Mouse (Mus musculus) heart, embryonic 12.5 days (tissue): Measurements from ENCODE around the gene Rab3d. TPM values are rescaled to one million over a fixed set of nuclear protein-coding genes. Genes with fewer than 3 reads are reported as not detected.

ENCODE experiments used
- ATAC-seq: fragments of 200-750 bp; cut with Nextera tagmentation; 2 replicates; pipeline ENCODE4 v1.8.0; 2017; ENCODE audit warnings: moderate TSS enrichment, moderate library complexity; ENCODE audit not compliant: insufficient number of reproducible peaks, low FRiP score
- H3K27ac ChIP-seq: fragments of 300-500 bp; sonication (generic); 2 replicates; pipeline ENCODE4 v1.5.1; 2016; ENCODE audit warnings: mild to moderate bottlenecking, moderate library complexity; ENCODE audit not compliant: poor library complexity, severe bottlenecking
- H3K27me3 ChIP-seq: fragments of 300-500 bp; sonication (generic); replicated peaks from 2 replicates; pipeline ENCODE4 v1.6.1; 2016; ENCODE audit warnings: mild to moderate bottlenecking, moderate library complexity
- H3K36me3 ChIP-seq: fragments of 300-500 bp; sonication (generic); 2 replicates; pipeline ENCODE4 v1.6.1; 2016; ENCODE audit warnings: mild to moderate bottlenecking, moderate library complexity
- H3K4me1 ChIP-seq: fragments of 300-500 bp; sonication (generic); replicated peaks from 2 replicates; pipeline ENCODE4 v1.6.1; 2016; ENCODE audit warnings: mild to moderate bottlenecking
- H3K4me2 ChIP-seq: fragments of 300-500 bp; sonication (generic); 2 replicates; pipeline ENCODE4 v1.6.1; 2016; ENCODE audit warnings: mild to moderate bottlenecking, moderate library complexity
- H3K4me3 ChIP-seq: fragments of 300-500 bp; sonication (generic); 2 replicates; pipeline ENCODE4 v1.5.1; 2016; ENCODE audit warnings: mild to moderate bottlenecking
- H3K9ac ChIP-seq: fragments of 300-500 bp; sonication (generic); 2 replicates; pipeline ENCODE4 v1.6.1; 2016; ENCODE audit warnings: mild to moderate bottlenecking, moderate library complexity
- H3K9me3 ChIP-seq: fragments of 300-500 bp; sonication (generic); replicated peaks from 2 replicates; pipeline ENCODE4 v1.6.1; 2016; ENCODE audit warnings: mild to moderate bottlenecking, moderate library complexity
- WGBS: fragments of 180-500 bp; shearing (Covaris S2); methylation state at CpG from one replicate; pipeline ENCODE4 v1.1.7; 2016; 5-methylcytosine and 5-hydroxymethylcytosine counted together
- polyA plus RNA-seq: library from polyadenylated mRNA; unstranded; fragments of >200 nt; fragmentation: Nextera tagmentation; extraction: Ambion mirVana; gene quantifications from 2 replicates; pipeline ENCODE4 v1.2.1, GENCODE M21; 2016

Gene Rab3d
- polyA plus RNA-seq: 10.5 and 12.2 TPM in 2 replicates

DNA sequence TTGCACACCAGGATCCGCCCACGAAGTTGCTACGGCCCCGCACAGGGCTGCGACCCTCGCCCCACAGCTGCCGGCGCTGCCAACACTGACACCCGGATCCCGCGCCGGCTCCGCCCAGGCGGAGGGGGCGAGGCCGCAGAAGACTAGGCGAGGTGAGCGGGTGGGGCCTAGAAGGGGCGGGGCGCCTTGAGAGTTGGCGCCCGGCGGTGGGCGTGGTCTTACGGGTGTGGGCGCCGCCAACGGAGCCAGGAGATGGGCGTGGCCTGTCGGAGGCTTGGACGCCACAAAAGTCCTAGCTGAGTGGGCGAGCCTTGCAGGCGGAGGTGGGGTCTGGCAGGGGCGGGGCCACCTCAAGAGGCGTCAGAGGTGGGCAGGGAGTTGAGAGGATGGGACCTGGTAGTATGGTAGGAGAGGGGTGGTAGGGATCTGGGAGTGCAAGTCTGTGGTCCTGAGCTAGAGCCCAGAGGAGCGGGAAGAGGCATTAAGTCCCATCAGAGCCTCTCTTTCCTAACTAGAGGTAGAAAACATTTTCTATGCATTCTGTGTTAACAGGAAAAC lies at the start of gene Rab3d:
Rab3d (minus strand) TSS at position 158 of the 558 bp plus-strand sequence.
- H3K36me3 ChIP-seq: 0 out of 2 replicates have a peak, but pooled peaks cover 2% of the 10 kb centered on the region
- H3K27me3 ChIP-seq: peaks cover 18% of the 10 kb centered on the region
- peaks cover 4% of the 10 kb centered on the region for H3K4me1 ChIP-seq
- H3K9me3 ChIP-seq: no peaks in the 10 kb centered on the region
- WGBS: under 1% methylated on average over 36 of the region's 36 CpGs
- H3K9ac ChIP-seq: peak within 1 kb of the TSS; percentile 79
- H3K4me2 ChIP-seq: peak within 1 kb of the TSS; percentile 99
- ATAC-seq: peak; percentile 94
- no peak within 1 kb of the TSS for H3K27ac ChIP-seq
- peak within 1 kb of the TSS; percentile 72 for H3K4me3 ChIP-seq

DNA sequence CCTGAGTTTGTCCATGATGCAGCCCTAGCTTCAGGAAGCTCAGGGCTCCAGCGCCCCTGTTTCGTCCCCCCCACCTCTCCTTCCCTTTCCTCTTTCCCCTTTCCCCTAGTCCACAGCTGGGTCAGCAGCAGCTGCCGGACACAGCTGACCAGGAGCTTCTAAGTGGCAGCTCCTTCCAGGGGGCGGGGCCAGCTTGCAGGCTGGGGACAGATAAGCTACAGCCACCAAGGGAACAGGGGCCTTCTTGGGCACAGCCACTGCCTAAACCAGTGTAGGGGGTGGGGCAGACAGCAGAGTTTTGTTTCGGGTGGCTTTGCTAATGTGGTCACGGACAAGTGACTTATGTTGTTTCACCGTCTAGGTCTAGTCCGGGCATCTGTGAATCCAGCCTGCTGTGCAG lies 45.4 kb upstream of the Rab3d start, which contains the start of gene Epor:
Epor (minus strand) TSS at position 90 of the 400 bp plus-strand sequence.
- Histone ChIP-seq H3K4me3 (peak within 1 kb of the TSS; percentile 55), H3K27me3 (peaks cover 26% of the 10 kb centered on the region), H3K36me3 (peaks cover 10% of the 10 kb centered on the region), H3K4me1 (peaks cover 38% of the 10 kb centered on the region), H3K9me3 (no peaks in the 10 kb centered on the region), H3K27ac (peak within 1 kb of the TSS; percentile 61), H3K4me2 (peak within 1 kb of the TSS; percentile 92), H3K9ac (peak within 1 kb of the TSS; percentile 49)
- 5% methylated on average over 8 of the region's 8 CpGs for WGBS
- peak; percentile 89 for ATAC-seq

DNA sequence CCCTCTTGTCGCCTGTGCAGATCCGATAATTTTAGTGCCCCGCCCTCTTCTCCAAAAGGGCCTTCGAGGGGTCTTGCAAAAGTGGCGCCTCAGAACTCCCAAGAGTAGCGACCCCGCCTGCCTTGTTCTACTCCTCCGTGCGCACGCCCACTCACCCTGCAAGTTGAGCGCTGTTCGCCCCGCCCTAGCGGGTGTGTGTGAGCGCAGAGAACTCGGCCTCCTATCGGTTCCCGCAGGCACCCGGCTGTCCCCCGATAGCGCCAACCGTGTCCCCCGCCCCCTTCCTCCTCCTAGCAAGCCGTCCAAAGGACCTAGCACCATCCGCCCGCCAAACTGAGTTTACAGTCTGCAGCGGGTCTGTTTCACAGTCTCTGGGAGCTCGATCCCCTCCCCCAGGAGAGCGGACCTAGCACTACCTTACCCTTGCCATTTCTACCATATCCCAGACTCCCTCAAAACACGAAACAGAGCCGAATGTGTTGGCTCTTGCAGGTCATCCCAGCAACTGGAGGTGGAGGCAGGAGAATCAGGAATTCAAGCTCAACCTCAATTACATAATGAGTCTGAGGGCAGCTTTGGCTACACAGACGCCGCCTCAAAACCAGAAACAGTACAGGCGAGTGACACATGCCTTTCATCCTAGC lies 44.5 kb upstream of the Rab3d start:
- H3K27ac ChIP-seq: peak overlapping the region; percentile 61
- H3K27me3 ChIP-seq: peaks cover 26% of the 10 kb centered on the region
- 2% methylated on average over 34 of the region's 34 CpGs for WGBS

DNA sequence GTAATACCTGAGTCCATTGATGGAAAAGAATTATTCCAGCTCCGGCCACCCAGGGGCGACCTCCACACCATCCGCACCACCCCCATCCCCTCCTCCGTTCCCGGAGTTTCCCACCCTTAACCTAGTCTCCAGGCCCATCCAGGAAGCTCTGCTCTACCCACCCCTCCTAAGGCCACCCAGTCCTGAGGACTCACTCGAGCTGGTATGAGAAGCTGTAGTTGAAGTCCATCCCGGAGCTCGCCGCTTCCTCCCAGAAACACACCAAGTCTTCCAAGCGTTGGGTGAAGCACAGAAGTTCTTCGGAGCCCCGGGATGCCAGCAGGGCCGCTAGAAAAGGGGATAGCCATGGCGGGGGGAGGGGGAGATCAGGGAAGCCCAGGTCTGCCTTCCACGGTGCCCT lies 44.0 kb upstream of the Rab3d start:
- under 1% methylated on average over 15 of the region's 15 CpGs for WGBS
- Histone ChIP-seq H3K36me3 (peaks cover 18% of the 10 kb centered on the region), H3K27me3 (peaks cover 26% of the 10 kb centered on the region), H3K4me3 (peak overlapping the region; percentile 55), H3K4me1 (peaks cover 40% of the 10 kb centered on the region), H3K27ac (peak overlapping the region; percentile 61), H3K9me3 (no peaks in the 10 kb centered on the region), H3K9ac (peak overlapping the region; percentile 49), H3K4me2 (peak overlapping the region; percentile 92)
- no peak for ATAC-seq

More for the DNA sequence above, 44.5 kb upstream of the Rab3d start:
- H3K4me1 ChIP-seq: peaks cover 40% of the 10 kb centered on the region
- peak; percentile 91 for ATAC-seq
- H3K9me3 ChIP-seq: no peaks in the 10 kb centered on the region
- H3K4me3 ChIP-seq: peak overlapping the region; percentile 55
- H3K4me2 ChIP-seq: peak overlapping the region; percentile 92
- H3K36me3 ChIP-seq: peaks cover 14% of the 10 kb centered on the region
- peak overlapping the region; percentile 49 for H3K9ac ChIP-seq

DNA sequence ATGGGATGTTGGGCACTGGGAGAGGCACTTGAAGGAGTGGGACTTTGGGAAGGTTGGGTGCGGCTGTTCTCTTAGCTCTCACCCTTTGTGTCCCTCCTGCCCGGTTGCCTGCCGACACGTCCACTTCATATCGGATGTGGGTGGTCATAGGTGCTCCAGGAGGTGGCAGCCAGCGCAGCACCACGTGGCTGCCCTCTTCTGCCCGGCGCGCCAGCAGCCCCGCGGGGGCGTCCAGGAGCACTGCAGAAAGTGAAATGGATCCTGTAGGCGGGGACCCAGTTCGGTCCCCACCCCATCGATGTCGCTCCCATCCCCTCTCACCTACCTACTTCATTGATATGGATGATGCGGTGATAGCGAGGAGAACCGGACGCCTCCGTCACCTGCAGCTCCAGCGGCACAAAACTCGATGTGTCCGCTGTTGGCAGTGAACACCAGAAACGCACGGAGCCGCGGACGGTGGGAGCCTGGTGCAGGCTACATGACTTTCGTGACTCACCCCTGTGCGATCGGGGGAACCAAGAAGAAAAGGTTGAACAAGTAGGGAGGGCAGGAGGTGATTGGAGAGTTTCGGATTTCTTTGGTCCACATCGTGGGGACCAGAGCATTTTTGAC lies 43.5 kb upstream of the Rab3d start:
- no peak for ATAC-seq
- Histone ChIP-seq H3K36me3 (peaks cover 18% of the 10 kb centered on the region), H3K27ac (no peak overlapping the region), H3K9ac (peak overlapping the region; percentile 49), H3K27me3 (peaks cover 26% of the 10 kb centered on the region), H3K4me2 (peak overlapping the region; percentile 92), H3K4me1 (peaks cover 40% of the 10 kb centered on the region), H3K4me3 (peak overlapping the region; percentile 55), H3K9me3 (no peaks in the 10 kb centered on the region)
- 3% methylated on average over 35 of the region's 35 CpGs for WGBS

GRCm38 (mm10) chr9:21960558-21961208 lies 42.7 kb upstream of the Rab3d start:
- peak overlapping the region; percentile 55 for H3K4me3 ChIP-seq
- H3K27ac ChIP-seq: no peak overlapping the region
- H3K4me2 ChIP-seq: peak overlapping the region; percentile 92
- WGBS: 19% methylated on average over 26 of the region's 26 CpGs
- peaks cover 40% of the 10 kb centered on the region for H3K4me1 ChIP-seq
- H3K9ac ChIP-seq: no peak overlapping the region
- H3K27me3 ChIP-seq: peaks cover 26% of the 10 kb centered on the region
- peaks cover 18% of the 10 kb centered on the region for H3K36me3 ChIP-seq
- no peaks in the 10 kb centered on the region for H3K9me3 ChIP-seq
- no peak for ATAC-seq

GRCm38 (mm10) chr9:21960135-21960534 lies 42.1 kb upstream of the Rab3d start:
- peaks cover 26% of the 10 kb centered on the region for H3K27me3 ChIP-seq
- 53% methylated on average over 9 of the region's 9 CpGs for WGBS
- no peak for ATAC-seq
- peak overlapping the region; percentile 92 for H3K4me2 ChIP-seq
- H3K27ac ChIP-seq: no peak overlapping the region
- no peak overlapping the region for H3K9ac ChIP-seq
- H3K36me3 ChIP-seq: peaks cover 18% of the 10 kb centered on the region
- H3K4me3 ChIP-seq: peak overlapping the region; percentile 55; the same call in 1 of the 2 replicates
- peaks cover 40% of the 10 kb centered on the region for H3K4me1 ChIP-seq
- no peaks in the 10 kb centered on the region for H3K9me3 ChIP-seq

GRCm38 (mm10) chr9:21959244-21959643 lies 41.3 kb upstream of the Rab3d start:
- Histone ChIP-seq H3K4me2 (no peak overlapping the region), H3K4me3 (no peak overlapping the region), H3K27me3 (peaks cover 26% of the 10 kb centered on the region), H3K9me3 (no peaks in the 10 kb centered on the region), H3K27ac (no peak overlapping the region), H3K9ac (no peak overlapping the region), H3K4me1 (peaks cover 40% of the 10 kb centered on the region), H3K36me3 (peaks cover 18% of the 10 kb centered on the region)
- 87% methylated on average over 7 of the region's 7 CpGs for whole genome bisulfite sequencing
- ATAC-seq: no peak

DNA sequence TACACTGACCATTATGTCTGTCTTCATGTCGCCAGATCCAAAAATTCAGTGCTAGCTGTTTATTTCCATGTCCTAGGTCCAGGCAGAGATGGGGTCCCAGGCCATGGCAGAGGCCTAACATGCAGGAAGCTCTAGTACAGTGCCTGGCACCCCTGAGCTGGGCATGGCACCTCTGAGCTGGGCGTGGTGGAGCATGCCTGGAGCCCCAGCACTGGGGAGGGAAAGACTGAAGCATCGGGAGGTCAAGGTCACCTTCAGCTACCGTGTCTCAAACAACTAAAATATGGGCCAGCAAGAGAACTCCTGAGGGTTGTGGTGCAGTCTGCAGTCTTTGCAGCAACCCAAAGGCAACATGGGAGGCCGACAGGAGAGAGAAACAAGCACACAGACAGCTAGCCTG lies 40.4 kb upstream of the Rab3d start:
- no peaks in the 10 kb centered on the region for H3K9me3 ChIP-seq
- peaks cover 18% of the 10 kb centered on the region for H3K36me3 ChIP-seq
- H3K4me1 ChIP-seq: peaks cover 32% of the 10 kb centered on the region
- H3K9ac ChIP-seq: no peak overlapping the region
- H3K4me3 ChIP-seq: no peak overlapping the region
- peaks cover 26% of the 10 kb centered on the region for H3K27me3 ChIP-seq
- H3K27ac ChIP-seq: no peak overlapping the region
- H3K4me2 ChIP-seq: no peak overlapping the region
- no peak for ATAC-seq
- WGBS: 68% methylated on average over 5 of the region's 5 CpGs

- under 1% methylated on average over 54 of the region's 54 CpGs for WGBS
- Histone ChIP-seq H3K9ac (peak within 1 kb of the TSS; percentile 80), H3K27ac (peak within 1 kb of the TSS; percentile 91), H3K4me2 (peak within 1 kb of the TSS; percentile 77), H3K9me3 (no peaks in the 10 kb centered on the region), H3K36me3 (peaks cover 18% of the 10 kb centered on the region), H3K4me1 (peaks cover 6% of the 10 kb centered on the region), H3K4me3 (peak within 1 kb of the TSS; percentile 82), H3K27me3 (peaks cover 17% of the 10 kb centered on the region)
- peak; percentile 97 for ATAC-seq
Measured at GRCm38 (mm10) chr9:21955570-21956281, 37.7 kb upstream of the Rab3d start, which contains the start of gene Swsap1. Gene Swsap1 (plus strand): TSS chr9:21955755.
